Mouse (Mus musculus) adrenal gland (tissue): Measurements from ENCODE around the gene Hspg2.

Source experiments
- microRNA-seq, 2 experiments: library from miRNA; unstranded; fragments of <30 nt; microRNA quantifications; one replicate each; pipeline ENCODE4; 2019

Gene Hspg2

Small RNAs within 50 kb of the gene (microRNA-seq; reads per million reads assigned to microRNA genes)
- gene Mir7018 = 0.57 to 1.6 reads per million in 2 experiments
